Mouse (Mus musculus): ENCODE results near the gene Cul3. TPM values are rescaled to one million over a fixed set of nuclear protein-coding genes. Genes with fewer than 3 reads are reported as not detected.

Gene Cul3
- polyA plus RNA-seq, 1 experiment from 2014 or later: 46.4 TPM

DNA sequence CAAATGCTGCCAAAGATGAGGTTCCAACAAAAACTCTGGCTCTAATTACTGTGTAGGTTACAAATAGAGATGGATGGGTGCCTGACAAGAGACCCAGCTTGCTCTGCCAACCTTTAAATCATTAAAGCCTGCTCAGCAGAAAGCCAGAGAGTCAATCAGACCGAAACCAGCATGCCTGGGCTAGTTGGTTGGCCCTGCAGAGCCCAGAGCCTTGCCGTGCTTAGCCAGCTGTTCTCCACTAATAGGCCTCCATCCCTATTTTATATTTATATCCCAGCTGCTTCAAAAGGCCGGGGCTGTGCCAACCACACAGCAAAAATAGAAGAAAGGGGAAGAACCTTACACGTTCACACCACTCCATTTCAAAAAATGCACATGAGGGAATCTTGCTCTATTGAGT is 119.1 kb downstream of the Cul3 start:
- no peak overlapping the region for H3K4me3 ChIP-seq (ENCODE audit: control insufficient read depth in 1 of 2, insufficient read depth in 1 of 2, low read depth in 1 of 2, low read length in 2 of 2)
- H3K9ac ChIP-seq (ENCODE audit: low read length): no peak overlapping the region
- no peaks in the 10 kb centered on the region for H3K27me3 ChIP-seq (ENCODE audit: control insufficient read depth, insufficient read depth, low read length)
- 73% methylated on average over 4 of the region's 4 CpGs for WGBS
- no peak overlapping the region; a peak in 1 of 4 replicates for H3K27ac ChIP-seq (replicated peaks in 1 of 2; ENCODE audit: control insufficient read depth in 1 of 2, insufficient read depth in 1 of 2, low read depth in 2 of 2, low read length in 2 of 2)
- H3K4me1 ChIP-seq (ENCODE audit: control insufficient read depth in 2 of 2, insufficient read depth in 2 of 2, low read length in 2 of 2): peaks cover 0 to 6% of the 10 kb centered on the region in 2 experiments; a peak in 2 of 4 replicates
- ATAC-seq (ENCODE audit: insufficient number of reproducible peaks, insufficient read depth, low FRiP score, low read depth): no peak
- H3K36me3 ChIP-seq (ENCODE audit: control insufficient read depth, insufficient read depth, low read length): no peaks in the 10 kb centered on the region
- no peaks in the 10 kb centered on the region for H3K9me3 ChIP-seq (ENCODE audit: control insufficient read depth, low read length)
- H3K4me2 ChIP-seq (ENCODE audit: low read length): no peak overlapping the region

DNA sequence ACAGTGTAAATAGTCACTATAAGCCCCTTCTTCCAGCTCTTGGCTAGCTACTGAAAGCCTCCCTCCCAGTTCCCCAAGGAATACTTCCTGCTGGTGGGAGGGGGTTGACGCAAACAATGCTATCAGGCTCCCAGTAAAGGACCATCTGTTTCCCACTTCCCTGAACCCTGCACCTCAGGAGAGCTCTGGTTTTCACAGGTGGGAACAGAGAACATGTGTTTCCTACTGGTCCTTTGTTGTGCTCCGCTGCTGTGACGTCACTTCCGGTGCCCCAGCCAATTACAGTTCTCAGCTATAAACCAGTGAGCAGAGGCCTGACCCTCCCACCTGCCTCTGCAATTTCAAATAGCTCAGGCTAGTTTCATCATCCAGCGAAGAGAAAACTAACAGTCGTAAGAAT is 122.0 kb downstream of the Cul3 start, which contains the start of gene Fam124b:
Fam124b (minus strand) TSS at position 206 of the 400 bp plus-strand sequence.
- Histone ChIP-seq H3K36me3 (ENCODE audit: control insufficient read depth, insufficient read depth, low read length) (no peaks in the 10 kb centered on the region), H3K4me2 (ENCODE audit: low read length) (0 out of 2 replicates have a peak within 1 kb of the TSS, but pooled peaks have one; percentile 1), H3K4me1 (ENCODE audit: control insufficient read depth in 2 of 2, insufficient read depth in 2 of 2, low read length in 2 of 2) (0 out of 4 replicates have a peak, but pooled peaks cover 0 to 6% of the 10 kb centered on the region in 2 experiments), H3K27ac (replicated peaks in 1 of 2; ENCODE audit: control insufficient read depth in 1 of 2, insufficient read depth in 1 of 2, low read depth in 2 of 2, low read length in 2 of 2) (peak within 1 kb of the TSS; percentile 12 to 70), H3K9me3 (ENCODE audit: control insufficient read depth, low read length) (no peaks in the 10 kb centered on the region), H3K27me3 (ENCODE audit: control insufficient read depth, insufficient read depth, low read length) (no peaks in the 10 kb centered on the region), H3K4me3 (ENCODE audit: control insufficient read depth in 1 of 2, insufficient read depth in 1 of 2, low read depth in 1 of 2, low read length in 2 of 2) (no peak within 1 kb of the TSS), H3K9ac (ENCODE audit: low read length) (no peak within 1 kb of the TSS)
- WGBS: 53% methylated on average over 6 of the region's 6 CpGs
- ATAC-seq (ENCODE audit: insufficient number of reproducible peaks, insufficient read depth, low FRiP score, low read depth): peak; percentile 93

Other genes starting within 250 kb of the Cul3 start
- gene Fam124b, start 122.0 kb downstream of the Cul3 start, polyA plus RNA-seq (2014; fragmentation: Nextera tagmentation; extraction: Ambion mirVana): 1.0 and 1.5 TPM in 2 replicates
- gene Gm45261, start 121.0 kb upstream of the Cul3 start, polyA plus RNA-seq (2014; fragmentation: Nextera tagmentation; extraction: Ambion mirVana): not detected in 2 replicates